Mouse (Mus musculus) cerebral cortex, adult 2 months (tissue): ENCODE results near the gene Sgf29.

Source experiments
- WGBS: fragments of 180-500 bp; shearing (Covaris S2); methylation state at CpG from one replicate; pipeline ENCODE4 v1.1.7; 2018; 5-methylcytosine and 5-hydroxymethylcytosine counted together

Gene Sgf29

GRCm38 (mm10) chr7:126688156-126688555 lies 39.0 kb downstream of the Sgf29 start:
- WGBS: 86% methylated on average over 4 of the region's 4 CpGs

GRCm38 (mm10) chr7:126689021-126689420 lies 39.9 kb downstream of the Sgf29 start:
- 87% methylated on average over 3 of the region's 3 CpGs for WGBS

GRCm38 (mm10) chr7:126690737-126691136 lies 41.6 kb downstream of the Sgf29 start:
- WGBS: 71% methylated on average over 3 of the region's 3 CpGs

GRCm38 (mm10) chr7:126691676-126692075 lies 42.6 kb downstream of the Sgf29 start:
- WGBS: 72% methylated on average over 5 of the region's 5 CpGs

GRCm38 (mm10) chr7:126692426-126692825 lies 43.3 kb downstream of the Sgf29 start:
- 94% methylated on average over 26 of the region's 26 CpGs for WGBS

GRCm38 (mm10) chr7:126693256-126693655 lies 44.1 kb downstream of the Sgf29 start:
- 14% methylated on average over 3 of the region's 3 CpGs for WGBS

GRCm38 (mm10) chr7:126693781-126694180 lies 44.7 kb downstream of the Sgf29 start:
- WGBS: 68% methylated on average over 7 of the region's 7 CpGs

GRCm38 (mm10) chr7:126694441-126695051 lies 45.4 kb downstream of the Sgf29 start:
- WGBS: 12% methylated on average over 10 of the region's 10 CpGs

- under 1% methylated on average over 31 of the region's 31 CpGs for WGBS
Observed at GRCm38 (mm10) chr7:126695210-126695611, 46.1 kb downstream of the Sgf29 start, which contains the start of gene Bola2. Gene Bola2, plus strand, starts transcription at chr7:126695401.

GRCm38 (mm10) chr7:126695631-126696207 lies 46.6 kb downstream of the Sgf29 start, which contains the start of gene Slx1b:
Gene Slx1b, minus strand, starts transcription at chr7:126695784.
- WGBS: under 1% methylated on average over 40 of the region's 40 CpGs

- WGBS: 3% methylated on average over 17 of the region's 17 CpGs
Observed at GRCm38 (mm10) chr7:126696303-126696702, 47.2 kb downstream of the Sgf29 start.

GRCm38 (mm10) chr7:126696886-126697285 lies 47.8 kb downstream of the Sgf29 start:
- WGBS: 44% methylated on average over 3 of the region's 3 CpGs

GRCm38 (mm10) chr7:126697838-126698237 lies 48.7 kb downstream of the Sgf29 start:
- 83% methylated on average over 8 of the region's 8 CpGs for WGBS

- WGBS: 74% methylated on average over 25 of the region's 25 CpGs
Observed at GRCm38 (mm10) chr7:126700063-126701015, 51.2 kb downstream of the Sgf29 start.

GRCm38 (mm10) chr7:126701070-126701469 lies 52.0 kb downstream of the Sgf29 start:
- WGBS: 0% methylated on average over 11 of the region's 11 CpGs

- 41% methylated on average over 24 of the region's 24 CpGs for WGBS
Observed at GRCm38 (mm10) chr7:126701559-126702357, 52.6 kb downstream of the Sgf29 start.

- WGBS: 37% methylated on average over 6 of the region's 6 CpGs
Observed at GRCm38 (mm10) chr7:126702358-126702757, 53.2 kb downstream of the Sgf29 start.

GRCm38 (mm10) chr7:126702861-126703756 lies 54.0 kb downstream of the Sgf29 start:
- WGBS: 44% methylated on average over 12 of the region's 12 CpGs

- 9% methylated on average over 7 of the region's 7 CpGs for WGBS
Observed at GRCm38 (mm10) chr7:126703757-126704077, 54.6 kb downstream of the Sgf29 start.

- 1% methylated on average over 39 of the region's 39 CpGs for WGBS
Observed at GRCm38 (mm10) chr7:126704121-126704980, 55.2 kb downstream of the Sgf29 start.
